Mouse (Mus musculus) bone marrow macrophage, adult 2 months (primary cell): ENCODE data around the gene Prkce.

Experiments
- CTCF ChIP-seq: IDR thresholded peaks from 2 replicates; pipeline ENCODE4 v1.5.1; 2012; ENCODE audit warnings: low read depth, mild to moderate bottlenecking, low read length, moderate library complexity
- POLR2A ChIP-seq: IDR thresholded peaks from 2 replicates; pipeline ENCODE4 v1.6.1; 2012; ENCODE audit warnings: mild to moderate bottlenecking, low read depth, low read length, borderline replicate concordance

DNA sequence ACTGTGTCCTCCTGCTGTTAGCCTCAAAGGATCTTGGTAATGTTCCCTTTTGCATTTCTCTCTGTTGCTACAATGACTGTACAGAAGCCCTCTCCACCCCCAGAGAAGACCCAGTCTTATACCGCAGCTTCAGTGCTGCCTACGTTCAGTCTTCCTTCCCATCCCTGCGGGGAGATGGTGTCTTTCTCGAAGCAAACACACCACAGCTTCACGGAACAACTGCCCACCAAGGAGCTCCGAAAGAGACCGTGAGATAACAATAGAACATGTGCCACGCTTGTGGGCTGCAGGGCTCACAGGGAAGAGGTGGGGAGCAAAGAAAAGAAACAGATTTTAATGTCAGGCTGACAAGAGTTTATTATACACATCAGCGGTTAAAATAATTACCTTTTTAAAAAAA, 46.7 kb downstream of the Prkce start:
- TF ChIP-seq POLR2A (no peak), CTCF (no peak)
